ENCODE assay signal across 30 mouse cellular contexts in genomic region chr10:75549886-75550285, GRCm38 (mm10). TPM values are rescaled to one million over a fixed set of nuclear protein-coding genes. Genes with fewer than 3 reads are reported as not detected.
A peak's percentile ranks its signal among the peaks of the same experiment; 100 is the strongest.
DNase-seq lines count a peak whose midpoint lies in the region; ATAC-seq and TF ChIP-seq lines count a peak whose summit lies in the region.
"Had no signal": no experiment of that assay in that cellular context is flagged by ENCODE, and none has a peak within 500 bp of the region (broad histone marks: within the 10 kb centered on the region; RNA-seq: fewer than 3 reads in every experiment).

No protein-coding gene starts in this region.

- H3K9me3 ChIP-seq in kidney, embryonic 15.5 days (replicated peaks), result no peaks in the 10 kb centered on the region
- H3K9me3 ChIP-seq in lung, embryonic 16.5 days (ENCODE audit: control insufficient read depth, low read length), result no peaks in the 10 kb centered on the region
- no peaks in the 10 kb centered on the region for H3K9me3 ChIP-seq in liver, postnatal 0 days (ENCODE audit: low read length)
- H3K9me3 ChIP-seq in midbrain, embryonic 15.5 days, result peaks cover 5% of the 10 kb centered on the region
- H3K9me3 ChIP-seq: embryonic facial prominence, embryonic 15.5 days; heart, embryonic 10.5 days; heart, embryonic 15.5 days; neural tube, embryonic 15.5 days had no signal

- no peak overlapping the region for H3K4me2 ChIP-seq in kidney, embryonic 15.5 days
- H3K4me2 ChIP-seq in lung, embryonic 16.5 days (ENCODE audit: low read depth, low read length), result no peak overlapping the region
- H3K4me2 ChIP-seq in liver, postnatal 0 days (ENCODE audit: low read depth, low read length), result no peak overlapping the region
- no peak overlapping the region for H3K4me2 ChIP-seq in midbrain, embryonic 15.5 days
- H3K4me2 ChIP-seq: embryonic facial prominence, embryonic 15.5 days; forebrain, embryonic 12.5 days; heart, embryonic 15.5 days; hindbrain, embryonic 12.5 days; limb, embryonic 12.5 days; neural tube, embryonic 15.5 days had no signal

- H3K27me3 ChIP-seq in kidney, embryonic 15.5 days, result no peaks in the 10 kb centered on the region
- H3K27me3 ChIP-seq in lung, embryonic 16.5 days (ENCODE audit: control insufficient read depth, insufficient read depth, low read depth, low read length), result no peaks in the 10 kb centered on the region
- no peaks in the 10 kb centered on the region for H3K27me3 ChIP-seq in liver, postnatal 0 days (ENCODE audit: insufficient read depth, low read length)
- no peaks in the 10 kb centered on the region for H3K27me3 ChIP-seq in midbrain, embryonic 15.5 days (replicated peaks)
- H3K27me3 ChIP-seq: CH12.LX; embryonic facial prominence, embryonic 15.5 days; forebrain, embryonic 12.5 days; heart, embryonic 15.5 days; hindbrain, embryonic 12.5 days; limb, embryonic 12.5 days; neural tube, embryonic 15.5 days had no signal

- TF ChIP-seq CTCF in liver, postnatal 0 days (IDR thresholded peaks at IDR 0.05; ENCODE audit: low read depth), result no peak

- 12% methylated on average over 7 of the region's 7 CpGs for WGBS in kidney, embryonic 15.5 days
- WGBS in lung, embryonic 16.5 days, result 49% methylated on average over 7 of the region's 7 CpGs
- 44% methylated on average over 7 of the region's 7 CpGs for WGBS in liver, postnatal 0 days (ENCODE audit: insufficient replicate concordance)
- 76% methylated on average over 7 of the region's 7 CpGs for WGBS in midbrain, embryonic 15.5 days

- TF ChIP-seq EP300 in liver, postnatal 0 days (IDR thresholded peaks at IDR 0.05; ENCODE audit: low read depth), result no peak

- ATAC-seq in kidney, embryonic 15.5 days (replicated peaks; ENCODE audit: low FRiP score), result peak; percentile 55; the same call in 1 of the 2 replicates
- 0 out of 2 replicates have a peak, but pooled peaks have one; percentile 37 for ATAC-seq in lung, embryonic 16.5 days (ENCODE audit: low read depth)
- ATAC-seq in liver, postnatal 0 days, result peak; percentile 89
- ATAC-seq in midbrain, embryonic 15.5 days (replicated peaks), result no peak
- ATAC-seq: activated CD4-positive, CD25-positive, alpha-beta regulatory T cell, adult 4 months; forebrain, postnatal 0 days; intestine, embryonic 16.5 days had no signal

- no peaks in the 10 kb centered on the region for H3K36me3 ChIP-seq in kidney, embryonic 15.5 days
- H3K36me3 ChIP-seq in lung, embryonic 16.5 days (ENCODE audit: control insufficient read depth, insufficient read depth, low read length), result no peaks in the 10 kb centered on the region
- no peaks in the 10 kb centered on the region for H3K36me3 ChIP-seq in liver, postnatal 0 days (replicated peaks; ENCODE audit: insufficient read depth, low read length)
- H3K36me3 ChIP-seq in midbrain, embryonic 15.5 days (replicated peaks), result 0 out of 2 replicates have a peak, but pooled peaks cover 5% of the 10 kb centered on the region
- H3K36me3 ChIP-seq: embryonic facial prominence, embryonic 10.5 days; embryonic facial prominence, embryonic 15.5 days; forebrain, embryonic 12.5 days; heart, embryonic 10.5 days; heart, embryonic 15.5 days; limb, embryonic 12.5 days had no signal

- peaks cover 51% of the 10 kb centered on the region for H3K4me1 ChIP-seq in kidney, embryonic 15.5 days
- H3K4me1 ChIP-seq in lung, embryonic 16.5 days (replicated peaks; ENCODE audit: control insufficient read depth, insufficient read depth, low read length), result no peaks in the 10 kb centered on the region; the same call in 1 of the 2 replicates
- H3K4me1 ChIP-seq in liver, postnatal 0 days (ENCODE audit: insufficient read depth), result peaks cover 17% of the 10 kb centered on the region
- no peaks in the 10 kb centered on the region for H3K4me1 ChIP-seq in midbrain, embryonic 15.5 days
- H3K4me1 ChIP-seq: forebrain, embryonic 12.5 days; hindbrain, embryonic 12.5 days had no signal

- H3K4me3 ChIP-seq in kidney, embryonic 15.5 days (replicated peaks), result no peak overlapping the region
- no peak overlapping the region for H3K4me3 ChIP-seq in lung, embryonic 16.5 days (ENCODE audit: low read length)
- no peak overlapping the region for H3K4me3 ChIP-seq in liver, postnatal 0 days (ENCODE audit: low read depth, low read length)
- no peak overlapping the region for H3K4me3 ChIP-seq in midbrain, embryonic 15.5 days
- H3K4me3 ChIP-seq: embryonic facial prominence, embryonic 10.5 days; embryonic facial prominence, embryonic 15.5 days; forebrain, embryonic 12.5 days; heart, embryonic 10.5 days; heart, embryonic 15.5 days; hindbrain, embryonic 12.5 days; left cerebral cortex, adult 2 months; limb, embryonic 12.5 days; neural tube, embryonic 15.5 days had no signal

- no peak overlapping the region for H3K9ac ChIP-seq in kidney, embryonic 15.5 days
- no peak overlapping the region for H3K9ac ChIP-seq in lung, embryonic 16.5 days (ENCODE audit: low read length)
- no peak overlapping the region for H3K9ac ChIP-seq in liver, postnatal 0 days (replicated peaks)
- no peak overlapping the region for H3K9ac ChIP-seq in midbrain, embryonic 15.5 days
- H3K9ac ChIP-seq: embryonic facial prominence, embryonic 15.5 days; forebrain, embryonic 12.5 days; forebrain, postnatal 0 days; heart, embryonic 15.5 days; hindbrain, embryonic 12.5 days; limb, embryonic 12.5 days; liver, embryonic 14.5 days; neural tube, embryonic 15.5 days had no signal

- no peak for DNase-seq in kidney, adult 8-10 months
- no peak for DNase-seq in lung, postnatal 10 days
- DNase-seq in brain, adult 2 months (ENCODE audit: low read depth, low spot score), result peak; percentile 30
- no peak for DNase-seq in liver, postnatal 0 days
- DNase-seq: adrenal gland, adult 2 months; adrenal gland, postnatal 36 days; cerebellum, adult 2 months; cerebellum, postnatal 14 days; forebrain, postnatal 0 days; gastrocnemius, postnatal 14 days; midbrain, embryonic 14.5 days; retina, postnatal 1 day; right cerebral cortex, postnatal 14 days; thymus, postnatal 4 days had no signal

- peak overlapping the region; percentile 56; the same call in 1 of the 2 replicates for H3K27ac ChIP-seq in kidney, embryonic 15.5 days
- no peak overlapping the region for H3K27ac ChIP-seq in lung, embryonic 16.5 days (ENCODE audit: low read length)
- peak overlapping the region; percentile 34; the same call in 1 of the 2 replicates for H3K27ac ChIP-seq in liver, postnatal 0 days (ENCODE audit: low read depth)
- no peak overlapping the region for H3K27ac ChIP-seq in midbrain, embryonic 15.5 days
- H3K27ac ChIP-seq: embryonic facial prominence, embryonic 10.5 days; embryonic facial prominence, embryonic 15.5 days; forebrain, embryonic 12.5 days; heart, embryonic 10.5 days; heart, embryonic 15.5 days; hindbrain, embryonic 12.5 days; left cerebral cortex, adult 2 months; liver, embryonic 14.5 days; neural tube, embryonic 15.5 days had no signal

RNA-seq across cellular contexts. Expression of gene Lrrc75b, which starts 10.2 kb away (rescaled TPM):
- polyA plus RNA-seq in kidney, embryonic 15.5 days (2015; fragmentation: Nextera tagmentation; extraction: Ambion mirVana), result 3.0 and 3.1 TPM in 2 replicates
- polyA plus RNA-seq in lung, embryonic 16.5 days (2015; fragmentation: Nextera tagmentation; extraction: Ambion mirVana), result 1.7 and 1.9 TPM in 2 replicates
- 0.05 and 0.06 TPM in 2 replicates for polyA plus RNA-seq in liver, postnatal 0 days (2015; fragmentation: Nextera tagmentation; extraction: Ambion mirVana)
- 41.0 and 44.8 TPM in 2 replicates for polyA plus RNA-seq in midbrain, embryonic 15.5 days (2015; fragmentation: Nextera tagmentation; extraction: Ambion mirVana)

RNA-seq across cellular contexts. Expression of gene Ggt1, which starts 11.5 kb away (rescaled TPM):
- 128 and 137 TPM in 2 replicates for polyA plus RNA-seq in kidney, embryonic 15.5 days (2015; fragmentation: Nextera tagmentation; extraction: Ambion mirVana)
- 1.7 and 2.3 TPM in 2 replicates for polyA plus RNA-seq in lung, embryonic 16.5 days (2015; fragmentation: Nextera tagmentation; extraction: Ambion mirVana)
- 27.4 and 28.6 TPM in 2 replicates for polyA plus RNA-seq in liver, postnatal 0 days (2015; fragmentation: Nextera tagmentation; extraction: Ambion mirVana)
- 1.2 and 1.7 TPM in 2 replicates for polyA plus RNA-seq in midbrain, embryonic 15.5 days (2015; fragmentation: Nextera tagmentation; extraction: Ambion mirVana)

RNA-seq across cellular contexts. Expression of gene Gucd1, which starts 32.1 kb away (rescaled TPM):
- polyA plus RNA-seq in kidney, embryonic 15.5 days (2015; fragmentation: Nextera tagmentation; extraction: Ambion mirVana), result 44.2 and 46.0 TPM in 2 replicates
- 24.9 and 27.3 TPM in 2 replicates for polyA plus RNA-seq in lung, embryonic 16.5 days (2015; fragmentation: Nextera tagmentation; extraction: Ambion mirVana)
- 45.2 and 45.6 TPM in 2 replicates for polyA plus RNA-seq in liver, postnatal 0 days (2015; fragmentation: Nextera tagmentation; extraction: Ambion mirVana)
- 22.3 and 24.4 TPM in 2 replicates for polyA plus RNA-seq in midbrain, embryonic 15.5 days (2015; fragmentation: Nextera tagmentation; extraction: Ambion mirVana)

RNA-seq across cellular contexts. Expression of gene Snrpd3, which starts 32.5 kb away (rescaled TPM):
- polyA plus RNA-seq in kidney, embryonic 15.5 days (2015; fragmentation: Nextera tagmentation; extraction: Ambion mirVana), result 175 and 183 TPM in 2 replicates
- polyA plus RNA-seq in lung, embryonic 16.5 days (2015; fragmentation: Nextera tagmentation; extraction: Ambion mirVana), result 135 and 150 TPM in 2 replicates
- polyA plus RNA-seq in liver, postnatal 0 days (2015; fragmentation: Nextera tagmentation; extraction: Ambion mirVana), result 51.9 and 58.8 TPM in 2 replicates
- 122 and 127 TPM in 2 replicates for polyA plus RNA-seq in midbrain, embryonic 15.5 days (2015; fragmentation: Nextera tagmentation; extraction: Ambion mirVana)

RNA-seq across cellular contexts. Expression of gene Ggt5, which starts 39.3 kb away (rescaled TPM):
- 6.7 and 7.7 TPM in 2 replicates for polyA plus RNA-seq in kidney, embryonic 15.5 days (2015; fragmentation: Nextera tagmentation; extraction: Ambion mirVana)
- 2.5 and 5.2 TPM in 2 replicates for polyA plus RNA-seq in lung, embryonic 16.5 days (2015; fragmentation: Nextera tagmentation; extraction: Ambion mirVana)
- 0.81 and 1.4 TPM in 2 replicates for polyA plus RNA-seq in liver, postnatal 0 days (2015; fragmentation: Nextera tagmentation; extraction: Ambion mirVana)
- polyA plus RNA-seq in midbrain, embryonic 15.5 days (2015; fragmentation: Nextera tagmentation; extraction: Ambion mirVana), result 2.2 and 3.4 TPM in 2 replicates

Comparison
In these comparisons a context has a peak if more than half of its experiments do, and no peak if none do; other contexts are left out.
1. H3K27ac ChIP-seq: peak in kidney, embryonic 15.5 days (single experiment) and liver, postnatal 0 days (single experiment); none in lung, embryonic 16.5 days (single experiment) and midbrain, embryonic 15.5 days (single experiment).
2. RNA of gene Lrrc75b, which starts 10.2 kb away (polyA plus RNA-seq): 41.0 to 44.8 TPM in midbrain, embryonic 15.5 days; 3.0 to 3.1 TPM in kidney, embryonic 15.5 days, 1.7 to 1.9 TPM in lung, embryonic 16.5 days and 0.05 to 0.06 TPM in liver, postnatal 0 days; every median in the first group is over 10 times any median in the second.